Mouse (Mus musculus): ENCODE results near the gene Zfp706. TPM values are rescaled to one million over a fixed set of nuclear protein-coding genes. Genes with fewer than 3 reads are reported as not detected.

Zfp706 gene
- polyA plus RNA-seq, 1 experiment from 2014 or later = 868 TPM

GRCm38 (mm10) chr15:37034155-37034554 is 26.6 kb upstream of the Zfp706 start:
- 57% methylated on average over 2 of the region's 2 CpGs for WGBS
- DNase-seq (ENCODE audit: low spot score) = no peak
- Histone ChIP-seq H3K4me3 (ENCODE audit: low read depth, low read length) (no peak overlapping the region), H3K27ac (replicated peaks) (no peak overlapping the region), H3K4me2 (replicated peaks; ENCODE audit: low read depth) (no peak overlapping the region), H3K9ac (ENCODE audit: low read length) (no peak overlapping the region), H3K4me1 (replicated peaks; ENCODE audit: control insufficient read depth, insufficient read depth) (no peaks in the 10 kb centered on the region), H3K27me3 (ENCODE audit: control insufficient read depth, insufficient read depth, low read length) (no peaks in the 10 kb centered on the region), H3K9me3 (ENCODE audit: control insufficient read depth, low read length) (no peaks in the 10 kb centered on the region), H3K36me3 (ENCODE audit: control insufficient read depth, insufficient read depth, low read length) (no peaks in the 10 kb centered on the region)
- no peak for ATAC-seq (ENCODE audit: low FRiP score, low TSS enrichment)
- no peak for TF ChIP-seq CTCF (IDR thresholded peaks at IDR 0.05; ENCODE audit: low read depth)
- no peak for TF ChIP-seq EP300 (optimal IDR thresholded peaks at IDR 0.05)

DNA sequence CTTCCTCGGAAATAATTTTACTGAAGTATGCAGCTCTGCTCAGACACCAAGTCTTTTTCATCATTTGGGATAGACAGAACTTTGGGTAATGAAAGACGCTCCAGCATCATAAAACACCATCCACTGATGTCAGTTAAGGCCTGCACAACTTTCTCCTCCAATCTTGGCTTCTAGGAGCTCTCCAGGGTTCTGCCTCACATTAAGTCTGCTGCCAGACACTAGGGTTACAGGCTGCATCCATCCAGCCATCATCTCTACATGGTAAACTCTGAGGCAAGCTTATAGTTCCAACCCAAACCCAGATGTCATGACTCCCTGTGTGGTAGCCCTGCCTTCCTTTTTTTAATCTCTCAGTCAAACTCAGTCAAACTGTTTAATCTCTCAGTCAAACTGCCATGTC is 25.9 kb upstream of the Zfp706 start:
- no peak for ATAC-seq (ENCODE audit: low FRiP score, low TSS enrichment)
- WGBS = 86% methylated on average over 2 of the region's 2 CpGs

GRCm38 (mm10) chr15:37031334-37032150 is 24.0 kb upstream of the Zfp706 start:
- peak; percentile 73 for ATAC-seq (ENCODE audit: low FRiP score, low TSS enrichment)
- Histone ChIP-seq H3K36me3 (ENCODE audit: control insufficient read depth, insufficient read depth, low read length) (no peaks in the 10 kb centered on the region), H3K4me1 (replicated peaks; ENCODE audit: control insufficient read depth, insufficient read depth) (no peaks in the 10 kb centered on the region), H3K9me3 (ENCODE audit: control insufficient read depth, low read length) (no peaks in the 10 kb centered on the region), H3K4me2 (replicated peaks; ENCODE audit: low read depth) (no peak overlapping the region), H3K9ac (ENCODE audit: low read length) (no peak overlapping the region), H3K27ac (replicated peaks) (peak overlapping the region; percentile 63), H3K4me3 (ENCODE audit: low read depth, low read length) (no peak overlapping the region), H3K27me3 (ENCODE audit: control insufficient read depth, insufficient read depth, low read length) (no peaks in the 10 kb centered on the region)
- peak; percentile 20 for DNase-seq (ENCODE audit: low spot score)
- TF ChIP-seq EP300 (optimal IDR thresholded peaks at IDR 0.05) = no peak
- TF ChIP-seq CTCF (IDR thresholded peaks at IDR 0.05; ENCODE audit: low read depth) = no peak
- WGBS = 26% methylated on average over 6 of the region's 6 CpGs

More for the DNA sequence above, 25.9 kb upstream of the Zfp706 start:
- H3K36me3 ChIP-seq (ENCODE audit: control insufficient read depth, insufficient read depth, low read length) = no peaks in the 10 kb centered on the region
- H3K9ac ChIP-seq (ENCODE audit: low read length) = no peak overlapping the region
- DNase-seq (ENCODE audit: low spot score) = no peak
- no peaks in the 10 kb centered on the region for H3K9me3 ChIP-seq (ENCODE audit: control insufficient read depth, low read length)
- no peak overlapping the region for H3K27ac ChIP-seq (replicated peaks)
- H3K4me2 ChIP-seq (replicated peaks; ENCODE audit: low read depth) = no peak overlapping the region
- no peaks in the 10 kb centered on the region for H3K4me1 ChIP-seq (replicated peaks; ENCODE audit: control insufficient read depth, insufficient read depth)
- no peak overlapping the region for H3K4me3 ChIP-seq (ENCODE audit: low read depth, low read length)
- no peak for TF ChIP-seq CTCF (IDR thresholded peaks at IDR 0.05; ENCODE audit: low read depth)
- TF ChIP-seq EP300 (optimal IDR thresholded peaks at IDR 0.05) = no peak
- no peaks in the 10 kb centered on the region for H3K27me3 ChIP-seq (ENCODE audit: control insufficient read depth, insufficient read depth, low read length)

GRCm38 (mm10) chr15:37030929-37031328 is 23.4 kb upstream of the Zfp706 start:
- H3K27ac ChIP-seq (replicated peaks) = peak overlapping the region; percentile 63
- WGBS = 21% methylated on average over 3 of the region's 3 CpGs
- ATAC-seq (ENCODE audit: low FRiP score, low TSS enrichment) = peak; percentile 59

DNA sequence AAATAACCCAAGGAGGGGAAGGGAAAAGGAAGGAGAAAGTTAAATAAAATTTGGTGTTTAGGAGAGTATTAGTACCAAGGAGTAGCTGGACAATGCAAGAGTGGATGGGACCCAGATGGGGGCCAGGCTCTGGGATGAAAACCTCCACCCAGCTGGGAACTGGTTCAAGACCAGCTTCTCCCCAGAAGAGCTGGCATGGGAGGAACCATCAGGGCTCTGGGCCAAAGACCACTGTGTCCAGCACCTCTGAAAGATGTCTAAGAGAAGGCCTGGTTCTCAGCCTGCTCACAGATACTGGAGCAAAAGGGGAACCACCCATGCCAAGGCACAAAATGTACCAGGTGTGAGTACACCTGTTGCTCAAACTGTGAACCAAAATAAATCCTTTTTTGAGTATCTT is 20.4 kb upstream of the Zfp706 start:
- no peak for TF ChIP-seq CTCF (IDR thresholded peaks at IDR 0.05; ENCODE audit: low read depth)
- no peak for TF ChIP-seq EP300 (optimal IDR thresholded peaks at IDR 0.05)
- Histone ChIP-seq H3K4me3 (ENCODE audit: low read depth, low read length) (no peak overlapping the region), H3K9me3 (ENCODE audit: control insufficient read depth, low read length) (no peaks in the 10 kb centered on the region), H3K4me2 (replicated peaks; ENCODE audit: low read depth) (no peak overlapping the region), H3K27ac (replicated peaks) (no peak overlapping the region), H3K27me3 (ENCODE audit: control insufficient read depth, insufficient read depth, low read length) (no peaks in the 10 kb centered on the region), H3K36me3 (ENCODE audit: control insufficient read depth, insufficient read depth, low read length) (no peaks in the 10 kb centered on the region), H3K9ac (ENCODE audit: low read length) (no peak overlapping the region), H3K4me1 (replicated peaks; ENCODE audit: control insufficient read depth, insufficient read depth) (no peaks in the 10 kb centered on the region)
- no peak for DNase-seq (ENCODE audit: low spot score)
- ATAC-seq (ENCODE audit: low FRiP score, low TSS enrichment) = no peak

More at GRCm38 (mm10) chr15:37030929-37031328, 23.4 kb upstream of the Zfp706 start:
- no peak overlapping the region for H3K4me2 ChIP-seq (replicated peaks; ENCODE audit: low read depth)
- H3K36me3 ChIP-seq (ENCODE audit: control insufficient read depth, insufficient read depth, low read length) = no peaks in the 10 kb centered on the region
- no peaks in the 10 kb centered on the region for H3K9me3 ChIP-seq (ENCODE audit: control insufficient read depth, low read length)
- no peaks in the 10 kb centered on the region for H3K27me3 ChIP-seq (ENCODE audit: control insufficient read depth, insufficient read depth, low read length)
- TF ChIP-seq CTCF (IDR thresholded peaks at IDR 0.05; ENCODE audit: low read depth) = no peak
- TF ChIP-seq EP300 (optimal IDR thresholded peaks at IDR 0.05) = no peak
- H3K4me3 ChIP-seq (ENCODE audit: low read depth, low read length) = no peak overlapping the region
- no peaks in the 10 kb centered on the region for H3K4me1 ChIP-seq (replicated peaks; ENCODE audit: control insufficient read depth, insufficient read depth)
- H3K9ac ChIP-seq (ENCODE audit: low read length) = no peak overlapping the region
- DNase-seq (ENCODE audit: low spot score) = no peak

GRCm38 (mm10) chr15:37026458-37026857 is 18.9 kb upstream of the Zfp706 start:
- no peak overlapping the region for H3K4me3 ChIP-seq (ENCODE audit: low read depth, low read length)
- 73% methylated on average over 4 of the region's 4 CpGs for WGBS
- no peaks in the 10 kb centered on the region for H3K27me3 ChIP-seq (ENCODE audit: control insufficient read depth, insufficient read depth, low read length)
- H3K9ac ChIP-seq (ENCODE audit: low read length) = no peak overlapping the region
- ATAC-seq (ENCODE audit: low FRiP score, low TSS enrichment) (no peak), DNase-seq (ENCODE audit: low spot score) (no peak)
- no peak overlapping the region for H3K27ac ChIP-seq (replicated peaks)
- no peak for TF ChIP-seq EP300 (optimal IDR thresholded peaks at IDR 0.05)
- no peak for TF ChIP-seq CTCF (IDR thresholded peaks at IDR 0.05; ENCODE audit: low read depth)
- H3K36me3 ChIP-seq (ENCODE audit: control insufficient read depth, insufficient read depth, low read length) = no peaks in the 10 kb centered on the region
- H3K9me3 ChIP-seq (ENCODE audit: control insufficient read depth, low read length) = no peaks in the 10 kb centered on the region
- H3K4me1 ChIP-seq (replicated peaks; ENCODE audit: control insufficient read depth, insufficient read depth) = no peaks in the 10 kb centered on the region
- H3K4me2 ChIP-seq (replicated peaks; ENCODE audit: low read depth) = no peak overlapping the region

Data from stomach, postnatal 0 days (tissue).